Mouse (Mus musculus) stomach, postnatal 0 days (tissue): ENCODE measurements around the gene Garnl3.

ENCODE experiments used
- CTCF ChIP-seq: IDR thresholded peaks from 2 replicates; pipeline ENCODE4 v1.5.1; 2016; ENCODE audit warnings: antibody characterized with exemption, low read depth, mild to moderate bottlenecking, moderate library complexity
- EP300 ChIP-seq: optimal IDR thresholded peaks from 2 replicates; pipeline ENCODE3; 2016; ENCODE audit warnings: antibody characterized with exemption

- TF ChIP-seq CTCF: no peak
- TF ChIP-seq EP300: no peak
Observed at GRCm38 (mm10) chr2:33138491-33138890, 7.0 kb upstream of the Garnl3 start.
